Mouse (Mus musculus): ENCODE measurements around the gene Def6.

Def6 gene

GRCm38 (mm10) chr17:28207591-28208313, at the start of gene Def6:
Gene Def6, plus strand, starts transcription at chr17:28207778.
- in situ Hi-C loops (cut with MboI): no loop called here

- in situ Hi-C loops (cut with MboI): loop anchor here (10.0 kb wide), 1 partner anchor 76 kb away; the partner anchor contains the start of gene Tcp11
Measured at GRCm38 (mm10) chr17:28160361-28160760, 47.2 kb upstream of the Def6 start.

- in situ Hi-C loops (cut with MboI): loop anchor here (10.0 kb wide), 1 partner anchor 77 kb away; the partner anchor contains the start of gene Tcp11
Measured at GRCm38 (mm10) chr17:28161310-28161881, 46.2 kb upstream of the Def6 start.

GRCm38 (mm10) chr17:28163666-28164065, 43.9 kb upstream of the Def6 start:
- in situ Hi-C loops (cut with MboI): loop anchor here (10.0 kb wide), 1 partner anchor 79 kb away; the partner anchor contains the start of gene Tcp11

GRCm38 (mm10) chr17:28170460-28171305, 36.9 kb upstream of the Def6 start:
- in situ Hi-C loops (cut with MboI): no loop called here

GRCm38 (mm10) chr17:28172690-28173089, 34.9 kb upstream of the Def6 start:
- in situ Hi-C loops (cut with MboI): no loop called here

- in situ Hi-C loops (cut with MboI): no loop called here
Measured at GRCm38 (mm10) chr17:28176775-28177539, 30.6 kb upstream of the Def6 start, which contains the start of gene Zfp523. Gene Zfp523, plus strand, starts transcription at chr17:28177129.

GRCm38 (mm10) chr17:28177540-28178046, 30.0 kb upstream of the Def6 start:
- in situ Hi-C loops (cut with MboI): no loop called here

GRCm38 (mm10) chr17:28180331-28180730, 27.2 kb upstream of the Def6 start:
- in situ Hi-C loops (cut with MboI): no loop called here

GRCm38 (mm10) chr17:28180783-28181544, 26.6 kb upstream of the Def6 start:
- in situ Hi-C loops (cut with MboI): no loop called here

- in situ Hi-C loops (cut with MboI): no loop called here
Measured at GRCm38 (mm10) chr17:28184971-28185638, 22.5 kb upstream of the Def6 start.

- in situ Hi-C loops (cut with MboI): no loop called here
Measured at GRCm38 (mm10) chr17:28188313-28188712, 19.3 kb upstream of the Def6 start.

- in situ Hi-C loops (cut with MboI): no loop called here
Measured at GRCm38 (mm10) chr17:28192754-28193153, 14.8 kb upstream of the Def6 start.

GRCm38 (mm10) chr17:28193559-28193958, 14.0 kb upstream of the Def6 start:
- in situ Hi-C loops (cut with MboI): no loop called here

- in situ Hi-C loops (cut with MboI): no loop called here
Measured at GRCm38 (mm10) chr17:28195033-28195432, 12.5 kb upstream of the Def6 start.

- in situ Hi-C loops (cut with MboI): no loop called here
Measured at GRCm38 (mm10) chr17:28197646-28198045, 9.9 kb upstream of the Def6 start.

- in situ Hi-C loops (cut with MboI): no loop called here
Measured at GRCm38 (mm10) chr17:28201982-28202381, 5.6 kb upstream of the Def6 start.

- in situ Hi-C loops (cut with MboI): no loop called here
Measured at GRCm38 (mm10) chr17:28204052-28204720, 3.4 kb upstream of the Def6 start.

GRCm38 (mm10) chr17:28205443-28205842, 2.1 kb upstream of the Def6 start:
- in situ Hi-C loops (cut with MboI): no loop called here
